Mouse (Mus musculus) spleen, postnatal 36 days (tissue): ENCODE results near the gene Sema4f.

Experiments
- DNase-seq, 2 experiments: peaks; one replicate each; pipeline ENCODE4 v3.0.0; 2022; ENCODE audit warnings: low spot score in 2 of 2, mixed read lengths in 1 of 2

The Sema4f gene

GRCm38 (mm10) chr6:82871632-82872331, 67.8 kb downstream of the Sema4f start:
- no peak for DNase-seq

DNA sequence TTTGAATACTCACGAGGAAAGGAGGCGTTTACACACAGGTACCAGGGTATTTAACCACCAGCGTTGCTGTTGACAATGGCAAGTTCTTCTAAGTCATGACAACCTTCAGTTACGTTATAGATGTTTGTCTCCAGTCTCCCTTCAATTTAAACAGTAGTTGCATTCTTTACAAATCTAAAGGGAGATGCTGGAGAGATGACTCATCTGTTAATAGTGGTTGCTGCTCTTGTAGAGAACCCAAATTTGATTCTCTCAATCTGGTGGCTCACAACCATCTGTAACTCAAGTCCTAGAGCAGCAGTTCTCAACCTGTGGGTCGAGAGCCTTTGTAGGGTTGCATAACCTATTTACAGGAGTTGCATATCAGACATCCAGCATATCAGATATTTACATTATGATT, 71.1 kb downstream of the Sema4f start:
- no peak for DNase-seq

GRCm38 (mm10) chr6:82863380-82863874, 76.1 kb downstream of the Sema4f start:
- peak in 1 of 2 experiments; percentile 3 for DNase-seq

- no peak for DNase-seq
Observed at GRCm38 (mm10) chr6:82862475-82862874, 77.1 kb downstream of the Sema4f start.

DNA sequence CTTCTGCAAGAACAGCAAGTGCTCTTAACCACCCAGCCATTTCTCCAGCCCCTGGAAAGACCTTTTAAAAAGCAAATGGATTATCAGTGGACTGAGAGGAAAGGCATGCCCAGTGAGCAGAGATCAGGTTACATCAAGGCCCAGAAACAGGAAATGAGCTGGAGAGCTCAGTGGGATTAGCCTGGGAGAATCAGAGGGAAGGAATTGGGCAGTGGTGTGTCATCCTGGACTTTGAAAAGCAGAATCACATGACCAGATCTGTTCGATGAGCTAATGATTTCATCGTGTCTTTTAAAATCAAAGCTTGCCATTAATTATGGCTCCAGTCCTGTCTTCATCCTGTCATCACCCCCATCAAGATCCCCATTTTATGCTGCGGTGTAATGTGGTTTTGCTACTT, 77.5 kb downstream of the Sema4f start:
- DNase-seq: no peak
